Mouse (Mus musculus): ENCODE data around the gene Greb1. TPM values are rescaled to one million over a fixed set of nuclear protein-coding genes. Genes with fewer than 3 reads are reported as not detected.

Greb1 gene
- total RNA-seq, 1 experiment from 2014 or later, result 0.05 TPM

GRCm38 (mm10) chr12:16769601-16770165 lies 31.0 kb downstream of the Greb1 start:
- no peak for ATAC-seq (replicated peaks; ENCODE audit: low read depth, poor library complexity, severe bottlenecking)

GRCm38 (mm10) chr12:16768711-16769110 lies 32.0 kb downstream of the Greb1 start:
- no peak for ATAC-seq (replicated peaks; ENCODE audit: low read depth, poor library complexity, severe bottlenecking)

GRCm38 (mm10) chr12:16768251-16768650 lies 32.4 kb downstream of the Greb1 start:
- no peak for ATAC-seq (replicated peaks; ENCODE audit: low read depth, poor library complexity, severe bottlenecking)

GRCm38 (mm10) chr12:16764776-16765445 lies 35.8 kb downstream of the Greb1 start:
- ATAC-seq (replicated peaks; ENCODE audit: low read depth, poor library complexity, severe bottlenecking), result no peak

- no peak for ATAC-seq (replicated peaks; ENCODE audit: low read depth, poor library complexity, severe bottlenecking)
Observed at GRCm38 (mm10) chr12:16763649-16764422, 36.9 kb downstream of the Greb1 start.

GRCm38 (mm10) chr12:16761461-16761860 lies 39.2 kb downstream of the Greb1 start:
- no peak for ATAC-seq (replicated peaks; ENCODE audit: low read depth, poor library complexity, severe bottlenecking)

GRCm38 (mm10) chr12:16760246-16760645 lies 40.4 kb downstream of the Greb1 start:
- ATAC-seq (replicated peaks; ENCODE audit: low read depth, poor library complexity, severe bottlenecking), result no peak

GRCm38 (mm10) chr12:16754311-16754710 lies 46.4 kb downstream of the Greb1 start:
- peak; percentile 52; the same call in 1 of the 2 replicates for ATAC-seq (replicated peaks; ENCODE audit: low read depth, poor library complexity, severe bottlenecking)

GRCm38 (mm10) chr12:16753555-16753954 lies 47.1 kb downstream of the Greb1 start:
- no peak for ATAC-seq (replicated peaks; ENCODE audit: low read depth, poor library complexity, severe bottlenecking)

GRCm38 (mm10) chr12:16753110-16753509 lies 47.6 kb downstream of the Greb1 start:
- ATAC-seq (replicated peaks; ENCODE audit: low read depth, poor library complexity, severe bottlenecking), result no peak

GRCm38 (mm10) chr12:16752236-16752840 lies 48.3 kb downstream of the Greb1 start:
- no peak for ATAC-seq (replicated peaks; ENCODE audit: low read depth, poor library complexity, severe bottlenecking)

GRCm38 (mm10) chr12:16751609-16752008 lies 49.1 kb downstream of the Greb1 start:
- no peak for ATAC-seq (replicated peaks; ENCODE audit: low read depth, poor library complexity, severe bottlenecking)

GRCm38 (mm10) chr12:16740059-16740458 lies 60.6 kb downstream of the Greb1 start:
- 0 out of 2 replicates have a peak, but pooled peaks have one; percentile 22 for ATAC-seq (replicated peaks; ENCODE audit: low read depth, poor library complexity, severe bottlenecking)

GRCm38 (mm10) chr12:16737266-16737665 lies 63.4 kb downstream of the Greb1 start:
- ATAC-seq (replicated peaks; ENCODE audit: low read depth, poor library complexity, severe bottlenecking), result no peak

GRCm38 (mm10) chr12:16734698-16735097 lies 66.0 kb downstream of the Greb1 start:
- no peak for ATAC-seq (replicated peaks; ENCODE audit: low read depth, poor library complexity, severe bottlenecking)

GRCm38 (mm10) chr12:16734009-16734408 lies 66.7 kb downstream of the Greb1 start:
- no peak for ATAC-seq (replicated peaks; ENCODE audit: low read depth, poor library complexity, severe bottlenecking)

- no peak for ATAC-seq (replicated peaks; ENCODE audit: low read depth, poor library complexity, severe bottlenecking)
Observed at GRCm38 (mm10) chr12:16731121-16731741, 69.5 kb downstream of the Greb1 start.

- no peak for ATAC-seq (replicated peaks; ENCODE audit: low read depth, poor library complexity, severe bottlenecking)
Observed at GRCm38 (mm10) chr12:16730196-16730595, 70.5 kb downstream of the Greb1 start.

GRCm38 (mm10) chr12:16728221-16728620 lies 72.5 kb downstream of the Greb1 start:
- ATAC-seq (replicated peaks; ENCODE audit: low read depth, poor library complexity, severe bottlenecking), result no peak

- no peak for ATAC-seq (replicated peaks; ENCODE audit: low read depth, poor library complexity, severe bottlenecking)
Observed at GRCm38 (mm10) chr12:16726229-16726628, 74.5 kb downstream of the Greb1 start.
